Mouse (Mus musculus) adrenal gland, postnatal 4 days (tissue): ENCODE results near the gene Olfr680-ps1. TPM values are rescaled to one million over a fixed set of nuclear protein-coding genes. Genes with fewer than 3 reads are reported as not detected.
"Not testable (repeated sequence)": the region's sequence is repeated elsewhere in the genome, so short reads cannot be mapped to it uniquely, and the experiment has no call there.

Experiments used
- DNase-seq, 2 experiments: peaks; one replicate each; pipeline ENCODE4 v3.0.0; 2021 to 2022; ENCODE audit warnings: low spot score in 2 of 2, mixed read lengths in 2 of 2
- long read RNA-seq, 2 experiments: library from polyadenylated mRNA; stranded (forward); transcript quantifications; one replicate each; pipeline ENCODE4 v2.0.0; 2021
- total RNA-seq, 2 experiments: library from RNA; stranded (reverse); gene quantifications; 2 replicates each; pipeline ENCODE4 v1.2.3; 2021

Gene Olfr680-ps1
- not detected for total RNA-seq
- long read RNA-seq, experiment 1, result 0 reads
- long read RNA-seq, experiment 2, result 0 reads

DNA sequence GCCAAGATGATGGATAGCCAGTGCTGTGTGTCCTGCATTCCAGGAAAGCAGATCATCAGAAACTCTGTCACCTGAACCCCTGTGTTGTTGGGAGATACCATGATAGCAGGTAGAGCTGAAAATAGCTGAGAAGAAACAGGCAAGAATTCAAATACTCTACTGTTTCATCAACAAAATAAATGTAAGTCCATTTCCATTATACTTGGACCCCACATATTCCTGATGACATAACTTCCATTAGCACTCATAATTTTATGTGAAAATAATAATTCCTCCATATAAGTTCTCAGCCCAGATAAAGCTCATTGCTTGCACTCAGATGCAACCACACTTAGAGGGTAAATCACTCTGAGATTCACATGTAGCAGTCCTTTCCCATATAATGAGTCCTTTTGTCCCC, at the start of gene Olfr680-ps1:
Olfr680-ps1 (minus strand) TSS at position 101 of the 400 bp plus-strand sequence.
- DNase-seq, result not testable (repeated sequence)

DNA sequence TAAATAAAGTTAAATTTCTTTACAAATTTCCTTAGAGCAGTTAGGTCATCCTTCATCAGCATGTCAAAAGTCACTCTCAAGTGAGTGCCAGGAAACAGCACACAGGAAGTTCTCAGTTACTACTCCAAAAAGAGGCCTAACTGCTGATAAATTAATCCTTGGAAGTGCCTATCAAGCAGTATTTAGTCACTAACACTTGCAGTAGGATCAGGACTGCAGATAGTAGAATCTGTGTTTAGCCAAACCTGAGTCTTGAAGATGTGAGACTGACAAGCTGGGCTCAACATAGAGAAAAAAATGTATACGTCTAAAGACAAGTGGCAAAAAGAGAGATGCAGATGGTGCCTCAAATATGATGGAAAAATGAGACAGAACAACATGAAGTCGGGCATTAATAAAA, 48.7 kb upstream of the Olfr680-ps1 start:
- DNase-seq, result no peak

DNA sequence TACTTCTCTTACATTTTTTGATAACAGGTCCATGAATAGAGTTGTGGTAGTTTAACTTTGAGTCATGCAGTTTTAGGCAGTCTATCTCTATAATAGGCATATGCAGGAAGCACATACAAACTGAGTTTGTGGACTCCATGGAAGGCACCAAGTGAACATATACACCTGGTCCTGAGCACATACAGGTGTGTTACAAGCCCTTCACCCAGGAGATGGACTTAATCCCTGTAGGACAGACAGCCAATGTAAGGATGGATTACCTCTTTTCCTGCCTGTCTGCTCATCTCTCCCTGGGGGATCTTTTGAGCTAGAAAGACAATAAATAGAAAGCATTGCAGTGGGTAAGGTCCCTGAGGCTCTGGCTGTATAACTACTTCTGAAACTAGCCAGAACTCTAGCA, 23.9 kb upstream of the Olfr680-ps1 start, which contains the start of gene Olfr681:
Olfr681 (plus strand) TSS at position 301 of the 400 bp plus-strand sequence.
- DNase-seq, result no peak

DNA sequence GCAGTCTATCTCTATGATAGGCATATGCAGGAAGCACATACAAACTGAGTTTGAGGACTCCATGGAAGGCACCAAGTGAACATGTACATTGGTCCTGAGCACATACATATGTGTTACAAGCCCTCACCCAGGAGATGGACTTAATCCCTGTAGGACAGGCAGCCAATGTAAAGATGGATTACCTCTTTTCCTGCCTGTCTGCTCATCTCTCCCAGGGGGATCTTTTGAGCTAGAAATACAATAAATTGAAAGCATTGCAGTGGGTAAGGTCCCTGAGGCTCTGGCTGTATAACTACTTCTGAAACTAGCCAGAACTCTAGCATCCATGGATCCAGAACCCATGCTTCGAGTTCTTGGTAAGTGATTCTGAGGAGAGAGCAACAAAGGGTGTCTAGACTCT, 11.7 kb downstream of the Olfr680-ps1 start, which contains the start of gene Olfr679:
Olfr679 (plus strand) TSS at position 301 of the 400 bp plus-strand sequence.
- no peak for DNase-seq

DNA sequence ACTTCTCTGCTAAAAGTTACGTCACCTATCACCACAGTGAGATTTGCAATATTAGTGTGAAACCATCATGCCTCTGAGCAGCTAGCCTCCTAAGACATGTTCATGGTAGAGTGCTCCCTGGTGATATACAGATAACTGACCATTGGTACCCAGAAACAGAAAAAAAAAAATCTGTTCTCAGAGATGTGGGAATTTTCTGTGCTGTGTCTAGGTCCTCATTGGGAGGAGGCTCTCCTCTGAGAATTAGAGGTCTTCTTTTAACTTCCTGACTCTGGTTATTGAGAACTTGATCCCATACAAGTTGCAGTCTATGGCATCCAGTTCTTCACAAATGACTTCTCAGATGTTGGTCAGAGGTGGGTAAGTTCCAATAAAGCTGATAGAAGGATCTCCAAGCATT, 28.4 kb downstream of the Olfr680-ps1 start, which contains the start of gene Olfr678:
Olfr678 (plus strand) TSS at position 301 of the 400 bp plus-strand sequence.
- no peak for DNase-seq

DNA sequence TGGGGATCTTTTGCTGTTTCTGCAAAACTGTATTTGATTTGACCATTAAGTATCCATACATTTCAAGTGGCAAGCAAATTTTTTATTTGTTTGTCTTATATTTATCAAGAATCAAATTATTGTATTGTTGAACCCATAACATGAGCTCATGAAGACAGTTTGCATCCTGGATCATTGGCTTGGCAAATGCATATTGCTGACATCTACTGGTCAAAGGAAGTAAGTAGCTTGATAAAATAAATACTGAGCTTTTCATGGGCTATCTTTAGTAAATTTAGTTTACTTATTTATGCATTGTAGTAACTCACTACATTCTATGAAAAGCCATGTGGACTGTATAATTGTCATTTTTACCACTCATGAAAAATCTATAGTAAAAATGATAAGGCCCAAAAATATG, 33.7 kb downstream of the Olfr680-ps1 start:
- no peak for DNase-seq

Other genes starting within 250 kb of the Olfr680-ps1 start
- not detected for gene Usp17la, start 235.8 kb downstream of the Olfr680-ps1 start, total RNA-seq
- gene Olfr665, start 214.8 kb downstream of the Olfr680-ps1 start, total RNA-seq, result not detected
- gene Olfr666, start 196.9 kb downstream of the Olfr680-ps1 start, total RNA-seq, result not detected
- not detected for gene Olfr667, start 171.3 kb downstream of the Olfr680-ps1 start, total RNA-seq
- not detected for gene Olfr668, start 164.8 kb downstream of the Olfr680-ps1 start, total RNA-seq
- not detected for gene Olfr669, start 158.6 kb downstream of the Olfr680-ps1 start, total RNA-seq
- gene Olfr670, start 130.2 kb downstream of the Olfr680-ps1 start, total RNA-seq, result not detected
- gene Olfr671, start 113.7 kb downstream of the Olfr680-ps1 start, total RNA-seq, result not detected
- not detected for gene Olfr672, start 90.8 kb downstream of the Olfr680-ps1 start, total RNA-seq
- not detected for gene Olfr675, start 64.4 kb downstream of the Olfr680-ps1 start, total RNA-seq
- not detected for gene Olfr676, start 60.1 kb downstream of the Olfr680-ps1 start, total RNA-seq
- gene Olfr677, start 41.4 kb downstream of the Olfr680-ps1 start, total RNA-seq, result not detected
- not detected for gene Olfr678, start 28.3 kb downstream of the Olfr680-ps1 start, total RNA-seq
- gene Olfr679, start 11.6 kb downstream of the Olfr680-ps1 start, total RNA-seq, result not detected
- not detected for gene Olfr681, start 24.0 kb upstream of the Olfr680-ps1 start, total RNA-seq
- gene Olfr683, start 54.2 kb upstream of the Olfr680-ps1 start, total RNA-seq, result not detected
- not detected for gene Olfr684, start 70.8 kb upstream of the Olfr680-ps1 start, total RNA-seq
- not detected for gene Olfr685, start 93.2 kb upstream of the Olfr680-ps1 start, total RNA-seq
- not detected for gene Olfr686, start 114.7 kb upstream of the Olfr680-ps1 start, total RNA-seq
- gene Olfr688, start 195.3 kb upstream of the Olfr680-ps1 start, total RNA-seq, result not detected
- not detected for gene Olfr689, start 218.3 kb upstream of the Olfr680-ps1 start, total RNA-seq
- gene Olfr690, start 241.3 kb upstream of the Olfr680-ps1 start, total RNA-seq, result not detected
- gene Olfr691, start 249.5 kb upstream of the Olfr680-ps1 start, total RNA-seq, result not detected